Mouse (Mus musculus) forebrain, embryonic 12.5 days (tissue): Measurements from ENCODE around the gene Myo5c. TPM values are rescaled to one million over a fixed set of nuclear protein-coding genes. Genes with fewer than 3 reads are reported as not detected.

ENCODE experiments used
- ATAC-seq: fragments of 200-750 bp; cut with Nextera tagmentation; 2 replicates; pipeline ENCODE4 v1.8.0; 2017; ENCODE audit warnings: moderate TSS enrichment; ENCODE audit not compliant: low FRiP score
- H3K27ac ChIP-seq: fragments of 300-500 bp; sonication (generic); 2 replicates; pipeline ENCODE4 v1.5.1; 2016; ENCODE audit warnings: mild to moderate bottlenecking
- H3K27me3 ChIP-seq: fragments of 300-500 bp; sonication (generic); 2 replicates; pipeline ENCODE4 v1.6.1; 2016; ENCODE audit warnings: mild to moderate bottlenecking
- H3K36me3 ChIP-seq: fragments of 300-500 bp; sonication (generic); replicated peaks from 2 replicates; pipeline ENCODE4 v1.6.1; 2016; ENCODE audit warnings: mild to moderate bottlenecking
- H3K4me1 ChIP-seq: fragments of 300-500 bp; sonication (generic); 2 replicates; pipeline ENCODE4 v1.6.1; 2016
- H3K4me2 ChIP-seq: fragments of 300-500 bp; sonication (generic); 2 replicates; pipeline ENCODE4 v1.6.1; 2016; ENCODE audit warnings: mild to moderate bottlenecking, moderate library complexity
- H3K4me3 ChIP-seq: fragments of 300-500 bp; sonication (generic); replicated peaks from 2 replicates; pipeline ENCODE4 v1.5.1; 2016; ENCODE audit warnings: mild to moderate bottlenecking
- H3K9ac ChIP-seq: fragments of 300-500 bp; sonication (generic); 2 replicates; pipeline ENCODE4 v1.6.1; 2016; ENCODE audit warnings: mild to moderate bottlenecking
- H3K9me3 ChIP-seq: fragments of 300-500 bp; sonication (generic); 2 replicates; pipeline ENCODE4 v1.6.1; 2016
- WGBS: fragments of 180-500 bp; shearing (Covaris S2); methylation state at CpG from one replicate; pipeline ENCODE4 v1.1.7; 2016; 5-methylcytosine and 5-hydroxymethylcytosine counted together
- polyA plus RNA-seq: library from polyadenylated mRNA; unstranded; fragments of >200 nt; fragmentation: Nextera tagmentation; extraction: Ambion mirVana; gene quantifications from 2 replicates; pipeline ENCODE4 v1.2.1, GENCODE M21; 2016

Gene Myo5c
- polyA plus RNA-seq, 1 experiment from 2014 or later: 0.63 TPM

DNA sequence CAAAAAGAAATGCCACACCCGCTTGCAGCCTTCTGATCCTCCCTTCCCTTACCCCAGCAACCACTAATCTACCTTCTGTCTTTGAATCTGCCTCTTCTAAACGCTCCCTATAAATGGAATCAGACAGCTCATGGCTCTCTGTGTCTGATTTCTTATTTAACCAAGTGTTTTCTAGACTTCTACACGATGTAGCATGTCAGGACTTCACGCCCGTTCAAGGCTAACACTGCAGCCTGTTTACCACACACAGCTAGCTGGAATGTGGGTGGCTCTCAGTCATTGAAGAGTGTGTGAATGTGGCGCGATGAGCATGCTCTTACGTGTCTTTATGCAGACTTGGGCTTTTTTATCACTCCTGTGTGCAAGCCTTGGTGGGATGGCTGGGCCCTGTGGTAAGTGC is 121.3 kb downstream of the Myo5c start:
- ATAC-seq: no peak

More for the DNA sequence above, 121.3 kb downstream of the Myo5c start:
- Histone ChIP-seq H3K9ac (no peak overlapping the region), H3K4me1 (no peaks in the 10 kb centered on the region), H3K36me3 (no peaks in the 10 kb centered on the region), H3K9me3 (no peaks in the 10 kb centered on the region), H3K4me3 (no peak overlapping the region), H3K27me3 (no peaks in the 10 kb centered on the region), H3K27ac (no peak overlapping the region), H3K4me2 (no peak overlapping the region)
- WGBS: 86% methylated on average over 8 of the region's 8 CpGs

Other genes with a start within 250 kb of the Myo5c start
- 321 and 326 TPM in 2 replicates for gene Arpp19, start 194.4 kb upstream of the Myo5c start, polyA plus RNA-seq
- 36.8 and 45.9 TPM in 2 replicates for gene Myo5a, start 161.0 kb upstream of the Myo5c start, polyA plus RNA-seq
- gene Gnb5, start 74.3 kb downstream of the Myo5c start, polyA plus RNA-seq: 32.6 and 35.5 TPM in 2 replicates
- not detected in 2 replicates for gene Bcl2l10, start 115.7 kb downstream of the Myo5c start, polyA plus RNA-seq
- 167 and 177 TPM in 2 replicates for gene Mapk6, start 178.0 kb downstream of the Myo5c start, polyA plus RNA-seq
- 55.1 and 57.1 TPM in 2 replicates for gene Leo1, start 209.5 kb downstream of the Myo5c start, polyA plus RNA-seq